Mouse (Mus musculus) c-Kit-positive CD71-positive TER-119-negative erythroid progenitor cells, embryonic 14.5 days (primary cell): ENCODE measurements at regions not wholly inside any gene's neighbourhood (a gene's known extent, or its start where the extent isn't known, plus 50 kb on each side); places are given as distances from the start of the nearest gene placed in this dataset.

Source experiments
- DNase-seq: peaks from one replicate; pipeline ENCODE4 v3.0.0-alpha.2; 2013; ENCODE audit warnings: low read depth

DNA sequence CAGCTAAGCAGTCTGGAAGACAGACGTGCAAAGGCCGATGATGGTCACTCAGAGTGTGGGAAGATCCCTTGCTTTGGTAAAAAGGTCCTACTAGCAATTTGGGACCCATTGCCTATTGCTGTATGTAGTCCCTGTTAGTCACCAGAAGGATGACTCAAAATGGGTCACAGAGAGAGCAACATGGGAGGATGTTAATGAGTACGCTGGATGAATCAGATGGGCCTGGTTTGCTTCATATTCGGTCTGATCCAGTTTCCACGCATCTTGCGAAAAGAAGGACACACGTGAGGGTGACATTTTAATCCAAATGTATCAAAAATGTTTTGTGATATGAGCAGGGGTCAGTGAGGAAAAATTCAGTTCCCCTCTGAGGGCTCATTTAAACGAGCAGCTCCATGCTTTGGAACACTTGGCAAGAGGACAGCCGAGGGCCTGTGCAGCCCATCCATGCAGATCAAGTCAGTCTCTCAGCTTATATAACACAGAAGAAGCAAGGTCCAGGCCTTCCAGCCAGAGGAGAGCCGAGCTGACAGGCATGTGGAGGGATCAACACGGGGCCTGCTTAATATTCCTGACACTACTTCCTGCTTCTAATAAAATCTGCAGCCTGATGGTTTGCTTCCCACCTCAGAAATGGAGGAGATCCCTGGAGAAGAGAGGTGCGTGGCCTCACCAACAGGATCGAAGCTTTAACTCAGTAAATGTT, 579.2 kb upstream of the Gm26657 start:
- DNase-seq, result no peak

DNA sequence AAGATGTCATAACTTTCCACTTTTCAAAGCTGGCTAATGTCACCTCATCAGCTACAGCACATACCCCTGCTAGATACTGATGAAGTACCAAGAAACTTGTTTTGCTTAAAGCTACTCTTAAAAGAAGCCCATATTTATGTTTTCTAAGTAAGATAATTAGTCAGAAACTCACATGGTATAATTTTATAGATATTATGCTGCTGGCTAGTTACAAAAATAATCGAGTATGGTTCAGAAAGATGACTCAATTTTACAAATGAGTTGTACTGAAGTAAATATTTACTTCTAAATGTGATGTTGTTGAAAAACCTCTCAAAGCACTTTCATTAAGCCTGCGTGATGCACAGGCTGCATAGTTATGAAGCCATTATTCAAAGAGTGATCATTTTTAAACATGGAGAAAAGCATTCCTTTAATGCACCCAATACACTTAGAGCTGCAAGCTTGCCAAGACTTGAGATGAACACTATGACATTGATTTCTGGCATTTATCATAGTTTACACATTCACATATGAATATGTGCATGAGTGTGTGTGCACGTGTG, 582.3 kb upstream of the Gm26657 start:
- no peak for DNase-seq

DNA sequence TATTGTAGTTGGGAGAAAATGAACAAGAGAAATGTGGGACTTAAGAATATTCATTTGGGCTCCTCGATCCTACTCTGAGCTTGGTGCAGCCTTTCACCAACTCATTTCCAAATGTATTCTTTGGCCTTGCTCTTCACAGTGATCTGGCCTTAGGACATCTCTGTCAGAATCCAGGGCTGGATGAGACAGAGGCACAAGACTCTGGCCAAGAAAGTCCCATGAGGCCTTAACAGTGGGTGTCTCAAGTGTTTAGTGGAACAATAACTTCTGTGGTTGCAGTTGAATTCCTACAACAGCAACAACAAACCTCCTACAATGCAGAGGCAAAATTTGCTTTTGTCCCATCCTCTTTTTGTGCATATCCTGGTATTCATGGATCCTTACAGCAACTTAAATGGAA, 589.2 kb upstream of the Gm26657 start:
- no peak for DNase-seq

DNA sequence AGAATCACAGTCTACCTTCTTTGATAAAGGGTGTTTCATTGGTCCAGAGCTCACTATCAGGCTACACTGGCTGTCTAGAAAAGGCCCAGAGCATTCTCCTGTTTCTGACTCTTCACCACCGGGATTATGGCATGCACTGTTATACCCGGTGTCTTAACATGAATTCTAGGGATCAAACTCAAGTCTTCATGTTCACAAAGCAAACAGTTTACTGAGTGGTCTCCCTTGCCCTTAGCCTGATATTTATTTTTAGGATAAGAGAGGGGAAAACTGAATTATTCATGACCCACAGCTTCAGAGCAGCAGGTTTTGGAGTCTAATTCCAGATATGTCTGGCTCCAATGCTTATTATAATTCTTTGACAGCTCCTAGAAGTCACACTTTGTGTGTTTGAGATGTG, 596.0 kb upstream of the Gm26657 start:
- DNase-seq, result no peak

DNA sequence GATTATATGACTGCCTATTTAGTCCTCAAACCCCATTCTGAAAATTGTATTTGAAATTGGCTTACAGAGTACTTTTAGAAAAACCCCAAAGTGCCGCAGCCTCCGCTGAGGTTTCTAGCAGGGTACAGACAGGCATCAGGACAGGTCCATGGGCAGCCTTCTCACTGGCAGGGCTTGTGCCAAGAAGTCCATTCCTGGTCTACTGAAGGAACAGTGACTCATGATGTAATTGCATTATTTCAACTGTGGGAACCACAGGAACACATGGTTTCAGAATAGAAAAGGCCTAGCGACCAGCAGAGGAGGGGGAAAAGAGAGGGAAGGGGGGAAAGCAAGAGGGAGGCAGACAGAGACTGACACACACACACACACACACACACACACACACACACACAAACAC, 603.0 kb upstream of the Gm26657 start:
- DNase-seq, result no peak

DNA sequence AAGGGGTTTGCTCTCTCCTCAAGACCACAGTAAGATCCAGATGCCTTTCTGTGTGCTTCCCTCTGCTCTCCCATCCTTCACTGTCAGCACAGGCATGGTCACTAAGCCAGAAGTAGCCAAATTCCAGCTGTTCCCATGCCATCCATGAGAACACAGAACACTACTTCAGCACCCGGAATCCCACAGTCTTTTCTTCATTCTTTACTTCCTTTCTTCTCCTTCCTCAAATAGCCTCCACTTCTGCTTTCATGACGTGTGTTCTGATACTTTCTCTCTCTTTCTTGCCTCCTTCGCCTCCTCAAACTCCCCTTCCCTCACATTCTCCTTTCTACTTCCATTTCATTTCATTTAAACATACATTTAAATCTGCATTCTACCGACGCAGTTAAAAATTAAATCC, 602.1 kb upstream of the Klf4 start:
- no peak for DNase-seq

DNA sequence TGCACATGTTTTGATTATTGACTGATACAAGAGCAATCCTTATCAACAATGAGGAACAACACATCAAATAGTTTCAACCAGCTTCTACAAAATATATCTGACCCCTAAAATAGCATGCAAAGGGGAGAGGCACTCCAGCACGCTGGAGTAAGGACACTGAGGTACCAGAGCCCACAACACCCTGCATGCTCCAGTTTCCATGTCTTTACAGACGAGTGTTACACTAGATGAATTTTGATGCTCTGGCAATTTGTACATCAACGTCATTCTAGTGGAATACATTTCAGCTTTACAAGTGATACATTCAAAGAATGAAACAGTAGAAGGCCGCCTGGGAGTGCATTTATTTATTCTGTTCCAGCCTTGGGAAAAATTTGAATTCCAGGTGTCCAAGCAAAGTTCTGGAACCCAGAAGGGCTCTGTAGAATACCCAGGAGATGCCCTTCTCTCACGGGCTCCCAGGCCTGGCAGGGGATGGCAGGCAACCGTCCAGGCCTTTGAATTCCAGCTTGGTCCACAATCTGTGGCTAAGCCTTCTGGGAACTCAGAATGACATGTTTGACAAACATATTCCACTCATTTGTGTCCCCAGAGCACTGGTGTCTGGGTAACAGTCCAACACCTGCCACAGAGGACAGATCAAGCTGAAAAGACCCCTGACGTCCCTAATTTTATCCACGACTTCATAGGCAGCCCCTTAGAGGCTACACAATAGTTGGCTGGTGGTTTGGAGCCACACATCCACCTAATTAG, 595.6 kb upstream of the Klf4 start:
- no peak for DNase-seq

DNA sequence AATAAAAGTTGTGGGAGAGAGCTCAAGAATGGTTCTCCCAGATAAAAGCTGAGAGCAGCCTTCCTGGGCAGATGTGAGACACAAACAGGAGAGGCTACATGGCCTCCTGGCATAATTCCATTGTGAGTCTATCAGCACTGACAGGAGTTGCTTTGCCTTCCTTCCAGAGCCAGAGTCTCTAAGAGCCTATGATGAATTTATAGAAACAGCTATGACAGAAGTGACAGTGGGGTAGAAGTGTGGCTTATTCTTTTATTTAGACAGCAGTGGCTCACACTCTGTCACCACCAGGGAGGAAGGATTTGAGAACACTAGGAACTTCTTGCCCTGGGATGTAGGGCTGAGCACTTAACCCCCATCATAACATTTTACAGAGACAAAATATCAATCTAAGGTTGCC, 592.2 kb upstream of the Klf4 start:
- DNase-seq, result no peak

DNA sequence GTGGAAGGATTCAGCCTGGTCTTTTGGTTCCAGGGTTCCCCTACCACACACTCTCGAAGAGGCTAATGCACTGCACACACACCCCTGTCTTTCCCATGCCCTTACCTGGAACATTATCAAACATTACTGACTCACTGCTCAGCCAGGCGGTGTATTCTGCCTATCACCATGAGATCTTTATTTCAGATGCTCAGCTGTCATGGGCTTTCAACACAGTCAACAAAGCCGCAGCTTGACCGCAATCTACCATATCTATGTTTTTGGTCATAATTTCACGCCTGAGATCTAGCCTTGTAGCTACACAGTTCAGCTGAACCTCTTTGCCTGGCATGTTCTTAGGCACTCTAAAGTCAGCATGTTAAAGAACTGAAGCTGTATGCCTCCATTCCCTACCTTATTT, 589.9 kb upstream of the Klf4 start:
- no peak for DNase-seq

DNA sequence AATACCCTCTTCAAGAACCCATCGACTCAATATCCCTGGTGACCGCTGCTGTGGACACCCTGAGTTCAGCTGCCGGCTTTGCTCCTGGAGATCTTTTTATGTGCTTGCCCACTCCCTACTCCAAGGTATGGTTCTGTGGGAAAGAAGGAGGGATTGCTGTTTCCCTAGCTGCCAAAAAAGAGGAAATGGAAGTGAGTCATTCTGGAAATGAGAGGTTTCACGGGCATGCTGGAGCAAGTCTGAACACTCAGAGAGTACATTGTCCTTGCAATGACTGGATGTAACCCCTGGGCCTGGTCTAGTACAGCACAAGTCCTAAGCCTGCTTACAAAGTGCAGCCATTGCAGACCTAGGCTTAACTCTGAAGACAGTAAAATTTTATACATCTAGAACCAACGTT, 589.4 kb upstream of the Klf4 start:
- no peak for DNase-seq

DNA sequence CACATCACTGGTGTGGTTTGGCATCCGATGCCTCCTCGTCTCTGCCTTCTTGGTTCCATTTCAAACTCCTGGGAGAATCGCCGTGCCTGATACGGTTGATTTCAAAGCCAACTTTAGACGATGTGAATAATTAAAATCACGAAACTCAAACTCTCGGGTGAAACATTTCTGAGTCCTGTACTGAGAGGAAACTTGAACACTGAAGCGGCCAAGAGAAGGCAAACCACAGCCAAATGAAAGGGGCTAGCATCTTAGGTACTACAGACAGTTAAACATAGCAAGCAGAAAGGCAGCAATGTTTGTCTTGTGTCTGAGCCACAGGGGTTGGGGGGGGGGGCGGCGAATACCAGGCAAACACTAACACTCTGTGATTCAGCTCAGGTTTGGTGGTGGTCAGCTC, 588.1 kb upstream of the Klf4 start:
- no peak for DNase-seq

DNA sequence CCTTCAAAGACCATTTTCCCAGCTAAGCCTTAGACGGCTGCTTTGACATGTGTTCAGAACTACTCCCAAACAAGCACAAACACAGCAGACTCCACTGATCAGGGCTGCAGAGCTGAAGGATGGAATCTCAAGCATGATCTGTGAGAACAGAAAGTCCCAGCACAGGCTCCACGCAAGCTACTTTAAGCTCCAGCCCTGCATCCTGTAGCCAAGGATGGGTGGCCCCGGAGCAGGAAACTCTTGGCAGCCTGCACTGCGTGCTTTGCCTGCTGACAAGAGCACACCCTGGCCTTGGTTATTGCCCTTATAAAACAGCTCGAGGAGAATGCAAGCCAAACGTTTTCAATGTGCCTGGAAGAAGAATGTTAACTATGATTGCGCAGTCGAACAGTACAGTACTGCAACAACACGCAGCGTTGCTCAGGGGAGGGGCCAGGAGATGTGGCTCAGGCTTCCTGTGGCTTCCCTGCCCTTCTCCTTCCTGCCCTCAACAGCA, 581.5 kb upstream of the Klf4 start:
- no peak for DNase-seq

DNA sequence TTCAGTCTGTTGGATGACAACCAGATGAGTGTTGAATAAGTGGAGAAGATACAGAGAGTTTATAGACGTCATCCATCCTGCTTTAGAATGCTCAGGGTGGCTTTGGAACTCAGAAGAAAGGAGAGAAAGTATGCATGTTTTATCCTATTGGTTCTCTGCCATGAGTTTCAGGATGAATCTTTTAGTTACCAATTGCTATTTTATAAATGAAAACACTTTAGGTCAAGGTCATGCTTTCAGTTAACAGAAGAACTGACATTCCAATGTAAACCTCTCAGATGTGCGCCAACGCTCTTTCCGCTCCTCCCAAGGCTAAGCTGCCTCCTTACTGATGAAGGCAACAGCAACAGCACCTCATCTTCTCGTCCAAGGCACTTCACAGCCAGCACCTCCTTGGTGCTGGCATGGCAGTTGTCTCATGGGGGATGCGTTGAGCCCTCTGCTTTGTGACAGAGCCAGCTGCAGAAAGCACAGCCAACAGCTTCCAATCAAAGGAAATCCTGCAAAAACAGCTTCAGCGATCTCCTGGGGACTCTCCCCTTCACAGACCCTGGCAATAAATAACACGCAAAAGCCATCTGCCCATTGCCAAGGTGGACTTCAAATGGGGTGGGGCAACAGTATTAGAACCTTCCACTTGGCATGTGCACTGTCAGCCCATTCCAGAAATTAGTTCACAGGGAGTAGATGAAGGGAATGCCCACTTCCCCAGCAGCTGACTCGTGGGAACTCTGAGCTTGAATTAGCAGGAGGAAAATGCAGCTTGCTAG, 580.9 kb upstream of the Klf4 start:
- no peak for DNase-seq

DNA sequence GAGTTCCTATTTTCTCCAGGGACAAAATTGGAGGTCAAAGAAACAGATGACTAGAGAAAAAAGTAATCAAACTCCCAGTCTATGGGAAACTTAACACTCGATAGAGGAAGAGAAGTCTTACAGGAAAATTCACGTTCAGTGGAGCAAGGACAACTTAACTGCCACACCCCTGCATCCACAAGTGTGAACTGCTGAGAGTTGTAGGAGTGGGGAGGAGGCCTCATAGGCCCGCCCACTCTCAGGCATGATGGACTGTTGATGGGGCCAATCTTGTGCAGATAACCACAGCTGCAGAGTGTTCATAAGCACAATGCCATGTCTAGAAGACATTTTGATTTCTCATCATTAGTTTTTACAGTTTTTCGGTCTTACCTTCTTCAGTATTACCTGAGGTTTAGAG, 574.7 kb upstream of the Klf4 start:
- DNase-seq, result no peak

DNA sequence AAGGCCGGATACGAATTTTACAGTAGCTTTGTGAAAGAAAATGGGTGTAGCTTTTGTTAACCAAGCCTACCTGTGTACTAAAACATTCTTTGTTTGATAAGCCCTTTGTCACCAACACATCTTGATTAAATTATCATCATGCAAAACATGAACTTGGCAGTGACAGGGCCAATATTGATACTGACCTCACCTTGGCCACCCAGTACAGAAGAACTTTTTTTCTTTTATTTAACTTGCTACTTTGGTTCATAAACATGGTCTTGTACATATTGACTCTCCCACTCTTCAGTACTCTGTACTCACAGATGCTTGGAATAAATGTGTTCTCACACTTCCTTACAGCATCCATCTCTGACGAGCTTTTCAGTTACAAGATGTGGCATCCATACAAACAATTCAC, 570.0 kb upstream of the Klf4 start:
- no peak for DNase-seq

DNA sequence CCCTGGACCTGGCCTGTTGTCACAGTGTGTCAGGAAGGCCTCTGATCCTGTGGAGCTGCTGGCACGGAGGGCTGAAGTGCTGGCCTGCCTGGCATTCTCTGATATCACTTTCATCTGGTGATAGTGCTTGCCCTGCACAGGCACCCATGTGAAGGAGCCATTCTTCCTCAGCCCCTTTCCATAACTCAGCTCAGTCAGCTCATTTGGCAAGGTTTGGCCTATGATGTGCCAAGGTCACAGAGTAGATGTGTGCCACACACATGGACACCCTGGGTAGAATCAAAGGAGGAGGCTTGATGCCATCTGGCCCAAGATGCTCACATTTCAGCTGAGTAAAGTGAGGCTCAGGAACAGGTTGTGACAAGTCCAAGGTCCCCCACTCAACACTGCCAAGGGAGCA, 558.5 kb upstream of the Klf4 start:
- no peak for DNase-seq

DNA sequence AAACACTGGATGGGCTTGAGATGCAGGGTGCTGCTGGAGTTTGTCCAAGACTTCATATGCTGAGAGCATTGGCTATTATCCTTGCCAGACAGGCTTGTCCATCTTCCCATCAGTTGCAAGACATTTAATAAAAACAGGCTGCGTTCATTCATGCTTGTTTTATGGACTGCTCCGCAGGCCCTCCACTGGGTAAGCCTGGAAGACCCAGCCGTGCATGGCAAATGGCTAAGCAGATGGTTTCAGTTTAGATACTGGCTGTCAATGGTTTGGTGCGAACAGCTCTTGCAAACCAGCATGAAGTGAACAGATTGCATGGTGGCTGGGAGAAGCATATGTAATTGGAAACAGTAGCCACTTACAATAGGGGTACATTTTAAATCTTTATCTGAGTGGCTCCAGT, 556.4 kb upstream of the Klf4 start:
- DNase-seq, result no peak

DNA sequence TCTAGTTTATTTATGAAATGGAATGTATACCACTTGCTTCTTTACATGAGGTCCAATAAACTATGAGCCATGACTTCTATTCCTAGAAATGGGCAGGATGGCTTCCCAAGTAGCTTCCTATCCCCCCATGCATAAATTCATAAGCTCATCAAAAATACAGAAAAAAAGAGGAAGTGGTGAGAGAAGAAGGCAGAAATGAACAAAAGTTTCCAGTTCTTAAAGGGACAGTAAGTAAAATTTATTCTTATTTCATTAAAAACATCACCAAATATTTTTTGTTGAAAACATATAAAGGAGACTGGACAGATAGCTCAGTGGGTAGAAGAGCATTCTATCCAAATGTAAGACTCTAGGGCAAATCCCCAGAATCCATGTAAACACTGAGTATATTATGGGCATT, 554.0 kb upstream of the Klf4 start:
- DNase-seq, result no peak

DNA sequence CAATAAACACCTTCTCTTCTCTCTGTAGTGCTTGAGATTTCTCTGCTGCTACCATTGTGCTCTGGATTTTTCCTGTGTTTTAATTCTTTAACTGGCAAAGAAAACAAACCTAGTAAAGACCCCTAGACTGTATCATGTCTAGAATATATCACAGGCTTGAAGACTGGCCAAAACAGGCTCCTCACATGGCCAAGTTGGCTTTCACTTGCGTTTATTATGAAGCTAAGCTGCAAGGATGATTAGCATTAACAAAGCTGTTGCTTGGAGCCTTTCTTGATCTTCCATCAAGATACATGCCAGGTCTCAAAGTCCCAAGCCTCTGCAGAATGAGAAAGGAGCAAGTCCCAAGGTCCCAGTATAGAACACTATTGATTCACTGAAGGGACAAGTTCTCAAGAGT, 551.9 kb upstream of the Klf4 start:
- no peak for DNase-seq

DNA sequence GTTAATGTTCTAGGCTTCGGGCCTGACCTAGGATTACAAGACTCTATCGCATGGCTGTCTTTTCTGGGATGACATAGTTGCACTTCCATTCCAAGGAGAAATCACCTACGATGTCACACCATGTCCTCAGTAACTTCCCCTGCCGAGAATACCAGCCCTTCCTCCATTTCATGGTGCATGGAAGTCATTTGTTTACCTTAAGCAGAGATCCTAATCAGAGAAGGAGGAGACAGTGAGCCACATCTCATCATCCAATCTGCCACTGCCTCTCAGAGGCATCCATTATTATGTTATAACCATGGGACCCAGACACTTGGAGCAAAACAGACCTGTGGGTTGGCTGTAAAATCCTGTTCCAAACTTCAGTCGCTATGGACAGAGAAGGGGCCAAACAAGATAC, 550.1 kb upstream of the Klf4 start:
- no peak for DNase-seq

DNA sequence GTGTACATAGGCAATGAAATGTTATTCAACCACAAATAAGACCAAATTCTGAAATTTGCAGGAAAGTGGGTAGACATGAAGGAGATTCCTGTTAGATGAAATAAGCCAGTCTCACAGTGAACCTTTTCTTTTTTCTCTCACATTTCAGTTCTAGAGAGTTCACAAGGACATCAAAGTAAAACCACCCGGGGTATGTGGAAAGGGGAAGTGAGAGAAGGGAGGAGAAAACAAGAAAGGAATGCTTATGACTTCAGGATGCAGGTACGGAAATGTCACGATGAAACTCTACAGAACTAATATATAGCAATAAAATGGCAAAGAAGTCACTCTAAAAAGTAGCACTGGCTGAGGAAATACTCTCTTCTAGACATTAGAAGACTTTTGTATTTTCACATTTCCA, 548.7 kb upstream of the Klf4 start:
- no peak for DNase-seq

DNA sequence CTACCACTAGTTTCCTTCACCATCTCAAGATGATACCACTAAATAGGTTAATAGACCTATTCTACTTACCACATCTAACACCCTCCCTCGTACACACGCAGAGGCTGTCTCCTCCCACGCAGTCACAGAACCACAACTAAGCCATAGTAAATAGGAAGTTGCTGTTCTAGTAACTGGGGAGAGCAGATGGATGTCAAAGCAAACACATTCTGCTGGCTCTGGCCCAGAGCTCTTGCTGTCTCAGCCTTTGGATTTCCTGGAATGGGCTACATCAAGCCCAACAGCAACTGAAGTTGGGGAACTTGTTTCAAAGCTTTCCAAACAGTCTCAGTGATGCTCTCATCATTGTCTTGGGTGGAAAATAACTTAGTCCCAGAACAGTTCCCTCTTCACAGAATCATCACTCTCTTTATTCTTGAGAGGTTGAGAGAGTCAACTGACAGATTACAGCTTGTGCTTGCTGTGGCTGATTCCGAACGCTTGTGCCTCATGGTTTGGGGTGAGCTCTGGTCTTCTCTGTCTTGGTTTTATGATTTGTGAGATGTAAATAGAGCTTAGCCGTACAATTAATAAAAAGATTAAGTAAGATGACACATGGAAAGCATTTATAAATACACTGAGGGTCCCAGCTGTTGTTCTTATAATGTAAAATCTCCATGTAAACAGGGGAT, 538.5 kb upstream of the Klf4 start:
- DNase-seq, result no peak
